Mouse (Mus musculus): ENCODE measurements around the gene Arhgef15. TPM values are rescaled to one million over a fixed set of nuclear protein-coding genes. Genes with fewer than 3 reads are reported as not detected.

Arhgef15 gene
- total RNA-seq, 4 experiments from 2014 or later = 26.6 to 30.9 (median 30.1) TPM

- no peak for DNase-seq (ENCODE audit: low spot score)
Observed at GRCm38 (mm10) chr11:68893911-68894464, 63.3 kb downstream of the Arhgef15 start.

Small RNA genes within 50 kb of the gene (microRNA-seq; reads per million reads assigned to microRNA genes)
- not detected for gene Mir3062

Other genes starting within 250 kb of the Arhgef15 start
- 10 to 100 TPM; 53.9 to 67.7 (median 65.2) TPM for gene Ndel1, start 85.6 kb downstream of the Arhgef15 start, total RNA-seq (2022)
- gene Rnf222, start 68.9 kb downstream of the Arhgef15 start, total RNA-seq (2022) = under 1 TPM in 3 of 4 experiments, not detected in 1; 0.11 to 0.28 (median 0.17) TPM
- gene Rpl26, start 55.9 kb downstream of the Arhgef15 start, total RNA-seq (2022) = 100 to 1,000 TPM; 676 to 808 (median 721) TPM
- under 1 TPM in 1 of 4 experiments, not detected in 3; 0.44 TPM for gene Odf4, start 30.4 kb downstream of the Arhgef15 start, total RNA-seq (2022)
- gene Slc25a35, start 10.7 kb upstream of the Arhgef15 start, total RNA-seq (2022) = 1 to 10 TPM; 3.4 to 8.3 (median 6.3) TPM
- 10 to 100 TPM; 81.3 to 98.3 (median 89.4) TPM for gene Rangrf, start 17.7 kb upstream of the Arhgef15 start, total RNA-seq (2022)
- gene Pfas, start 51.0 kb upstream of the Arhgef15 start, total RNA-seq (2022) = 1 to 10 TPM; 4.5 to 8.2 (median 5.3) TPM
- 10 to 100 TPM; 13.0 to 19.5 (median 14.9) TPM for gene Ctc1, start 58.4 kb upstream of the Arhgef15 start, total RNA-seq (2022)
- under 1 TPM in 2 of 4 experiments, not detected in 2; 0.33 to 0.75 TPM for gene Aurkb, start 88.2 kb upstream of the Arhgef15 start, total RNA-seq (2022)
- gene Borcs6, start 102.2 kb upstream of the Arhgef15 start, total RNA-seq (2022) = 10 to 100 TPM; 16.1 to 18.7 (median 17.1) TPM
- 1 to 10 TPM; 6.3 to 8.4 (median 7.5) TPM for gene Tmem107, start 113.3 kb upstream of the Arhgef15 start, total RNA-seq (2022)
- 10 to 100 TPM; 57.1 to 72.2 (median 68.6) TPM for gene Vamp2, start 131.0 kb upstream of the Arhgef15 start, total RNA-seq (2022)
- 10 to 100 TPM; 33.3 to 81.2 (median 48.5) TPM for gene Per1, start 137.7 kb upstream of the Arhgef15 start, total RNA-seq (2022)
- under 1 TPM in 1 of 4 experiments, not detected in 3; 0.12 TPM for gene Hes7, start 162.9 kb upstream of the Arhgef15 start, total RNA-seq (2022)
- under 1 TPM; 0.16 to 0.60 (median 0.38) TPM for gene 9130213A22Rik, start 165.1 kb upstream of the Arhgef15 start, total RNA-seq (2022)
- gene Aloxe3, start 168.4 kb upstream of the Arhgef15 start, total RNA-seq (2022) = not detected
- not detected for gene Alox12b, start 199.5 kb upstream of the Arhgef15 start, total RNA-seq (2022)
- 1 to 10 TPM in 3 of 4 experiments, under 1 TPM in 1; 0.89 to 1.8 (median 1.2) TPM for gene Alox8, start 240.4 kb upstream of the Arhgef15 start, total RNA-seq (2022)